Mouse (Mus musculus): ENCODE measurements at regions not wholly inside any gene's neighbourhood (a gene's known extent, or its start where the extent isn't known, plus 50 kb on each side); places are given as distances from the start of the nearest gene placed in this dataset.

- intact Hi-C loops (cut with DNase I): no loop called here
- no peak for DNase-seq
These were observed 136.9 kb upstream of the Mafb start for GRCm38 (mm10) chr2:160503597-160504393.

- no peak for DNase-seq
- intact Hi-C loops (cut with DNase I): no loop called here
These were observed 137.5 kb upstream of the Mafb start for GRCm38 (mm10) chr2:160504394-160504657.

- intact Hi-C loops (cut with DNase I): no loop called here
- no peak for DNase-seq
These were observed 138.3 kb upstream of the Top1 start for GRCm38 (mm10) chr2:160507371-160507770.

GRCm38 (mm10) chr2:160507816-160508564 lies 137.7 kb upstream of the Top1 start:
- intact Hi-C loops (cut with DNase I): no loop called here
- no peak for DNase-seq

- no peak for DNase-seq
- intact Hi-C loops (cut with DNase I): no loop called here
These were observed 135.5 kb upstream of the Top1 start for GRCm38 (mm10) chr2:160510159-160510558.

GRCm38 (mm10) chr2:160510635-160511421 lies 134.9 kb upstream of the Top1 start:
- DNase-seq: no peak
- intact Hi-C loops (cut with DNase I): no loop called here

GRCm38 (mm10) chr2:160515621-160516020 lies 130.1 kb upstream of the Top1 start:
- DNase-seq: no peak
- intact Hi-C loops (cut with DNase I): no loop called here

- no peak for DNase-seq
- intact Hi-C loops (cut with DNase I): no loop called here
These were observed 129.2 kb upstream of the Top1 start for GRCm38 (mm10) chr2:160516526-160516925.

- no peak for DNase-seq
- intact Hi-C loops (cut with DNase I): no loop called here
These were observed 120.1 kb upstream of the Top1 start for GRCm38 (mm10) chr2:160525301-160526205.

- DNase-seq: no peak
- intact Hi-C loops (cut with DNase I): no loop called here
These were observed 119.1 kb upstream of the Top1 start for GRCm38 (mm10) chr2:160526377-160527125.

- no peak for DNase-seq
- intact Hi-C loops (cut with DNase I): no loop called here
These were observed 116.4 kb upstream of the Top1 start for GRCm38 (mm10) chr2:160529306-160529705.

GRCm38 (mm10) chr2:160530377-160530776 lies 115.3 kb upstream of the Top1 start:
- DNase-seq: no peak
- intact Hi-C loops (cut with DNase I): no loop called here

GRCm38 (mm10) chr2:160537319-160537719 lies 108.4 kb upstream of the Top1 start:
- no peak for DNase-seq
- intact Hi-C loops (cut with DNase I): no loop called here

GRCm38 (mm10) chr2:160545527-160545926 lies 100.2 kb upstream of the Top1 start:
- DNase-seq: no peak
- intact Hi-C loops (cut with DNase I): no loop called here

- intact Hi-C loops (cut with DNase I): no loop called here
- no peak for DNase-seq
These were observed 93.5 kb upstream of the Top1 start for GRCm38 (mm10) chr2:160552121-160552669.

- no peak for DNase-seq
- intact Hi-C loops (cut with DNase I): no loop called here
These were observed 84.0 kb upstream of the Top1 start for GRCm38 (mm10) chr2:160561711-160562110.

GRCm38 (mm10) chr2:160567813-160568212 lies 77.9 kb upstream of the Top1 start:
- no peak for DNase-seq
- intact Hi-C loops (cut with DNase I): no loop called here

GRCm38 (mm10) chr2:160569496-160569895 lies 76.2 kb upstream of the Top1 start:
- intact Hi-C loops (cut with DNase I): no loop called here

More at GRCm38 (mm10) chr2:160569496-160569895, 76.2 kb upstream of the Top1 start:
- no peak for DNase-seq

Data from gastrocnemius, postnatal 36 days (tissue).